Mouse (Mus musculus): ENCODE results near the gene Naa11. TPM values are rescaled to one million over a fixed set of nuclear protein-coding genes. Genes with fewer than 3 reads are reported as not detected.

Gene Naa11
- total RNA-seq (2021) = under 1 TPM; 0.10 to 0.18 TPM

- no peak for DNase-seq
- intact Hi-C loops (cut with DNase I) = no loop called here
These were observed at the start of gene Naa11 for GRCm38 (mm10) chr5:97392160-97392559. TSS of gene Naa11 (minus strand) at chr5:97392379.

GRCm38 (mm10) chr5:97432512-97432911 lies 40.3 kb upstream of the Naa11 start:
- intact Hi-C loops (cut with DNase I) = no loop called here
- no peak for DNase-seq

- DNase-seq = no peak
- intact Hi-C loops (cut with DNase I) = no loop called here
These were observed 37.8 kb upstream of the Naa11 start for GRCm38 (mm10) chr5:97429976-97430375.

- DNase-seq = no peak
These were observed 29.5 kb upstream of the Naa11 start for GRCm38 (mm10) chr5:97421669-97422068.

GRCm38 (mm10) chr5:97417185-97417584 lies 25.0 kb upstream of the Naa11 start:
- no peak for DNase-seq
- intact Hi-C loops (cut with DNase I) = no loop called here

More at GRCm38 (mm10) chr5:97421669-97422068, 29.5 kb upstream of the Naa11 start:
- intact Hi-C loops (cut with DNase I) = no loop called here

- intact Hi-C loops (cut with DNase I) = no loop called here
- peak; percentile 82 for DNase-seq
These were observed 23.7 kb upstream of the Naa11 start for GRCm38 (mm10) chr5:97415837-97416236.

- intact Hi-C loops (cut with DNase I) = no loop called here
- DNase-seq = no peak
These were observed 21.5 kb upstream of the Naa11 start for GRCm38 (mm10) chr5:97413716-97414115.

GRCm38 (mm10) chr5:97410190-97410589 lies 18.0 kb upstream of the Naa11 start:
- intact Hi-C loops (cut with DNase I) = no loop called here
- DNase-seq = no peak

- intact Hi-C loops (cut with DNase I) = no loop called here
- no peak for DNase-seq
These were observed 17.1 kb upstream of the Naa11 start for GRCm38 (mm10) chr5:97409234-97409704.

- no peak for DNase-seq
- intact Hi-C loops (cut with DNase I) = no loop called here
These were observed 8.9 kb upstream of the Naa11 start for GRCm38 (mm10) chr5:97401042-97401441.

- intact Hi-C loops (cut with DNase I) = no loop called here
- DNase-seq = no peak
These were observed 5.4 kb upstream of the Naa11 start for GRCm38 (mm10) chr5:97397585-97397984.

- no peak for DNase-seq
- intact Hi-C loops (cut with DNase I) = no loop called here
These were observed 4.6 kb downstream of the Naa11 start for GRCm38 (mm10) chr5:97387622-97388021.

GRCm38 (mm10) chr5:97384399-97384798 lies 7.8 kb downstream of the Naa11 start:
- no peak for DNase-seq
- intact Hi-C loops (cut with DNase I) = no loop called here

- intact Hi-C loops (cut with DNase I) = no loop called here
- DNase-seq = no peak
These were observed 9.5 kb downstream of the Naa11 start for GRCm38 (mm10) chr5:97382548-97383222.

- intact Hi-C loops (cut with DNase I) = no loop called here
- DNase-seq = no peak
These were observed 12.2 kb downstream of the Naa11 start for GRCm38 (mm10) chr5:97379976-97380375.

- peak; percentile 82 for DNase-seq
- intact Hi-C loops (cut with DNase I) = loop anchor here (10.0 kb wide), 1 partner anchor 820 kb away; no protein-coding TSS in a partner anchor
These were observed 27.4 kb downstream of the Naa11 start for GRCm38 (mm10) chr5:97364781-97365180.

- peak; percentile 9 for DNase-seq
- intact Hi-C loops (cut with DNase I) = loop anchor here (10.0 kb wide), 1 partner anchor 821 kb away; no protein-coding TSS in a partner anchor
These were observed 27.9 kb downstream of the Naa11 start for GRCm38 (mm10) chr5:97364252-97364651.

GRCm38 (mm10) chr5:97362539-97362938 lies 29.6 kb downstream of the Naa11 start:
- DNase-seq = peak; percentile 10

GRCm38 (mm10) chr5:97359104-97359503 lies 33.1 kb downstream of the Naa11 start:
- intact Hi-C loops (cut with DNase I) = loop anchor here (10.0 kb wide), 1 partner anchor 54 kb away; no protein-coding TSS in a partner anchor

More at GRCm38 (mm10) chr5:97362539-97362938, 29.6 kb downstream of the Naa11 start:
- intact Hi-C loops (cut with DNase I) = loop anchor here (10.0 kb wide), 1 partner anchor 822 kb away; no protein-coding TSS in a partner anchor

GRCm38 (mm10) chr5:97356135-97356534 lies 36.0 kb downstream of the Naa11 start:
- no peak for DNase-seq
- intact Hi-C loops (cut with DNase I) = loop anchor here (10.0 kb wide), 1 partner anchor 51 kb away; no protein-coding TSS in a partner anchor

More at GRCm38 (mm10) chr5:97359104-97359503, 33.1 kb downstream of the Naa11 start:
- peak; percentile 9 for DNase-seq

GRCm38 (mm10) chr5:97355152-97355551 lies 37.0 kb downstream of the Naa11 start:
- no peak for DNase-seq
- intact Hi-C loops (cut with DNase I) = loop anchor here (10.0 kb wide), 1 partner anchor 50 kb away; no protein-coding TSS in a partner anchor

GRCm38 (mm10) chr5:97348760-97349159 lies 43.4 kb downstream of the Naa11 start:
- intact Hi-C loops (cut with DNase I) = no loop called here
- DNase-seq = peak; percentile 16

All from left cerebral cortex, postnatal 4 days (tissue).